Mouse (Mus musculus): ENCODE measurements at regions not wholly inside any gene's neighbourhood (a gene's known extent, or its start where the extent isn't known, plus 50 kb on each side); places are given as distances from the start of the nearest gene placed in this dataset.

GRCm38 (mm10) chr12:27054411-27054810 is 288.0 kb downstream of the Sox11 start:
- H3K9ac ChIP-seq (ENCODE audit: low read length) = no peak overlapping the region
- H3K27me3 ChIP-seq (ENCODE audit: control insufficient read depth, insufficient read depth, low read length) = no peaks in the 10 kb centered on the region
- no peaks in the 10 kb centered on the region for H3K4me1 ChIP-seq (ENCODE audit: control insufficient read depth, insufficient read depth, low read length)
- no peaks in the 10 kb centered on the region for H3K9me3 ChIP-seq (replicated peaks; ENCODE audit: control insufficient read depth, low read length)
- WGBS = 78% methylated on average over 4 of the region's 4 CpGs
- H3K27ac ChIP-seq (ENCODE audit: low read length) = no peak overlapping the region
- ATAC-seq (replicated peaks; ENCODE audit: extremely low read depth, insufficient read depth, low FRiP score) = no peak
- H3K4me2 ChIP-seq (ENCODE audit: low read depth, low read length) = no peak overlapping the region
- H3K4me3 ChIP-seq (ENCODE audit: low read length) = no peak overlapping the region
- H3K36me3 ChIP-seq (ENCODE audit: control insufficient read depth, insufficient read depth) = no peaks in the 10 kb centered on the region

- Histone ChIP-seq H3K9me3 (replicated peaks; ENCODE audit: control insufficient read depth, low read length) (no peaks in the 10 kb centered on the region), H3K27me3 (ENCODE audit: control insufficient read depth, insufficient read depth, low read length) (no peaks in the 10 kb centered on the region), H3K4me1 (ENCODE audit: control insufficient read depth, insufficient read depth, low read length) (no peaks in the 10 kb centered on the region), H3K4me2 (ENCODE audit: low read depth, low read length) (no peak overlapping the region), H3K36me3 (ENCODE audit: control insufficient read depth, insufficient read depth) (no peaks in the 10 kb centered on the region), H3K27ac (ENCODE audit: low read length) (no peak overlapping the region), H3K9ac (ENCODE audit: low read length) (no peak overlapping the region), H3K4me3 (ENCODE audit: low read length) (no peak overlapping the region)
- 42% methylated on average over 2 of the region's 2 CpGs for WGBS
- ATAC-seq (replicated peaks; ENCODE audit: extremely low read depth, insufficient read depth, low FRiP score) = no peak
Measured at GRCm38 (mm10) chr12:27037922-27038321, 304.5 kb downstream of the Sox11 start.

- Histone ChIP-seq H3K9ac (ENCODE audit: low read length) (no peak overlapping the region), H3K9me3 (replicated peaks; ENCODE audit: control insufficient read depth, low read length) (no peaks in the 10 kb centered on the region), H3K27ac (ENCODE audit: low read length) (no peak overlapping the region), H3K4me1 (ENCODE audit: control insufficient read depth, insufficient read depth, low read length) (no peaks in the 10 kb centered on the region), H3K27me3 (ENCODE audit: control insufficient read depth, insufficient read depth, low read length) (no peaks in the 10 kb centered on the region), H3K4me2 (ENCODE audit: low read depth, low read length) (no peak overlapping the region), H3K4me3 (ENCODE audit: low read length) (no peak overlapping the region), H3K36me3 (ENCODE audit: control insufficient read depth, insufficient read depth) (no peaks in the 10 kb centered on the region)
- no peak for ATAC-seq (replicated peaks; ENCODE audit: extremely low read depth, insufficient read depth, low FRiP score)
- WGBS = 47% methylated on average over 4 of the region's 4 CpGs
Measured at GRCm38 (mm10) chr12:27019751-27020150, 322.6 kb downstream of the Sox11 start.

GRCm38 (mm10) chr12:27018366-27018765 is 324.0 kb downstream of the Sox11 start:
- H3K9ac ChIP-seq (ENCODE audit: low read length) = no peak overlapping the region
- no peaks in the 10 kb centered on the region for H3K9me3 ChIP-seq (replicated peaks; ENCODE audit: control insufficient read depth, low read length)
- no peak overlapping the region for H3K4me2 ChIP-seq (ENCODE audit: low read depth, low read length)
- no peaks in the 10 kb centered on the region for H3K27me3 ChIP-seq (ENCODE audit: control insufficient read depth, insufficient read depth, low read length)
- H3K27ac ChIP-seq (ENCODE audit: low read length) = no peak overlapping the region
- 70% methylated on average over 7 of the region's 7 CpGs for WGBS
- no peak overlapping the region for H3K4me3 ChIP-seq (ENCODE audit: low read length)
- ATAC-seq (replicated peaks; ENCODE audit: extremely low read depth, insufficient read depth, low FRiP score) = no peak
- no peaks in the 10 kb centered on the region for H3K4me1 ChIP-seq (ENCODE audit: control insufficient read depth, insufficient read depth, low read length)
- H3K36me3 ChIP-seq (ENCODE audit: control insufficient read depth, insufficient read depth) = no peaks in the 10 kb centered on the region

- ATAC-seq (replicated peaks; ENCODE audit: extremely low read depth, insufficient read depth, low FRiP score) = no peak
- Histone ChIP-seq H3K27me3 (ENCODE audit: control insufficient read depth, insufficient read depth, low read length) (no peaks in the 10 kb centered on the region), H3K36me3 (ENCODE audit: control insufficient read depth, insufficient read depth) (no peaks in the 10 kb centered on the region), H3K4me3 (ENCODE audit: low read length) (no peak overlapping the region), H3K4me1 (ENCODE audit: control insufficient read depth, insufficient read depth, low read length) (no peaks in the 10 kb centered on the region), H3K4me2 (ENCODE audit: low read depth, low read length) (no peak overlapping the region), H3K9me3 (replicated peaks; ENCODE audit: control insufficient read depth, low read length) (no peaks in the 10 kb centered on the region), H3K27ac (ENCODE audit: low read length) (no peak overlapping the region), H3K9ac (ENCODE audit: low read length) (no peak overlapping the region)
Measured at GRCm38 (mm10) chr12:26999287-26999686, 343.1 kb downstream of the Sox11 start.

- WGBS = 69% methylated on average over 8 of the region's 8 CpGs
Measured at GRCm38 (mm10) chr12:26976284-26977065, 365.9 kb downstream of the Sox11 start.

GRCm38 (mm10) chr12:26972495-26973113 is 369.8 kb downstream of the Sox11 start:
- Histone ChIP-seq H3K27me3 (ENCODE audit: control insufficient read depth, insufficient read depth, low read length) (peaks cover 2% of the 10 kb centered on the region; the same call in 1 of the 2 replicates), H3K4me1 (ENCODE audit: control insufficient read depth, insufficient read depth, low read length) (no peaks in the 10 kb centered on the region), H3K9ac (ENCODE audit: low read length) (no peak overlapping the region), H3K9me3 (replicated peaks; ENCODE audit: control insufficient read depth, low read length) (no peaks in the 10 kb centered on the region), H3K36me3 (ENCODE audit: control insufficient read depth, insufficient read depth) (no peaks in the 10 kb centered on the region), H3K4me3 (ENCODE audit: low read length) (no peak overlapping the region), H3K27ac (ENCODE audit: low read length) (no peak overlapping the region), H3K4me2 (ENCODE audit: low read depth, low read length) (no peak overlapping the region)
- ATAC-seq (replicated peaks; ENCODE audit: extremely low read depth, insufficient read depth, low FRiP score) = no peak
- 50% methylated on average over 4 of the region's 4 CpGs for WGBS

More at GRCm38 (mm10) chr12:26976284-26977065, 365.9 kb downstream of the Sox11 start:
- no peaks in the 10 kb centered on the region for H3K9me3 ChIP-seq (replicated peaks; ENCODE audit: control insufficient read depth, low read length)
- H3K27me3 ChIP-seq (ENCODE audit: control insufficient read depth, insufficient read depth, low read length) = no peaks in the 10 kb centered on the region
- no peak overlapping the region for H3K27ac ChIP-seq (ENCODE audit: low read length)
- no peaks in the 10 kb centered on the region for H3K4me1 ChIP-seq (ENCODE audit: control insufficient read depth, insufficient read depth, low read length)
- H3K36me3 ChIP-seq (ENCODE audit: control insufficient read depth, insufficient read depth) = no peaks in the 10 kb centered on the region
- H3K4me3 ChIP-seq (ENCODE audit: low read length) = no peak overlapping the region
- H3K4me2 ChIP-seq (ENCODE audit: low read depth, low read length) = no peak overlapping the region
- no peak for ATAC-seq (replicated peaks; ENCODE audit: extremely low read depth, insufficient read depth, low FRiP score)
- no peak overlapping the region for H3K9ac ChIP-seq (ENCODE audit: low read length)

GRCm38 (mm10) chr12:26967018-26967737 is 375.2 kb downstream of the Sox11 start:
- no peak for ATAC-seq (replicated peaks; ENCODE audit: extremely low read depth, insufficient read depth, low FRiP score)
- no peak overlapping the region for H3K27ac ChIP-seq (ENCODE audit: low read length)
- H3K36me3 ChIP-seq (ENCODE audit: control insufficient read depth, insufficient read depth) = no peaks in the 10 kb centered on the region
- no peak overlapping the region for H3K4me2 ChIP-seq (ENCODE audit: low read depth, low read length)
- WGBS = 54% methylated on average over 16 of the region's 16 CpGs
- no peak overlapping the region for H3K9ac ChIP-seq (ENCODE audit: low read length)
- no peaks in the 10 kb centered on the region for H3K9me3 ChIP-seq (replicated peaks; ENCODE audit: control insufficient read depth, low read length)
- H3K4me3 ChIP-seq (ENCODE audit: low read length) = no peak overlapping the region
- no peaks in the 10 kb centered on the region for H3K4me1 ChIP-seq (ENCODE audit: control insufficient read depth, insufficient read depth, low read length)
- H3K27me3 ChIP-seq (ENCODE audit: control insufficient read depth, insufficient read depth, low read length) = peaks cover 2% of the 10 kb centered on the region; the same call in 1 of the 2 replicates

GRCm38 (mm10) chr12:26963917-26964316 is 378.5 kb downstream of the Sox11 start:
- Histone ChIP-seq H3K36me3 (ENCODE audit: control insufficient read depth, insufficient read depth) (no peaks in the 10 kb centered on the region), H3K9ac (ENCODE audit: low read length) (no peak overlapping the region), H3K27ac (ENCODE audit: low read length) (no peak overlapping the region), H3K4me3 (ENCODE audit: low read length) (no peak overlapping the region), H3K4me2 (ENCODE audit: low read depth, low read length) (no peak overlapping the region), H3K9me3 (replicated peaks; ENCODE audit: control insufficient read depth, low read length) (no peaks in the 10 kb centered on the region), H3K27me3 (ENCODE audit: control insufficient read depth, insufficient read depth, low read length) (peaks cover 2% of the 10 kb centered on the region; the same call in 1 of the 2 replicates), H3K4me1 (ENCODE audit: control insufficient read depth, insufficient read depth, low read length) (no peaks in the 10 kb centered on the region)
- ATAC-seq (replicated peaks; ENCODE audit: extremely low read depth, insufficient read depth, low FRiP score) = no peak
